Mouse (Mus musculus): ENCODE data around the gene Lamp3.
"Not testable (repeated sequence)": the region's sequence is repeated elsewhere in the genome, so short reads cannot be mapped to it uniquely, and the experiment has no call there.

The Lamp3 gene

GRCm38 (mm10) chr16:19706216-19706615 is at the start of gene Lamp3:
Lamp3 (minus strand) TSS chr16:19706375.
- no peak for DNase-seq

- DNase-seq, result no peak
These were observed 26.7 kb upstream of the Lamp3 start for GRCm38 (mm10) chr16:19732896-19733295.

GRCm38 (mm10) chr16:19724139-19724538 is 18.0 kb upstream of the Lamp3 start:
- peak in 1 of 2 experiments; percentile 6 for DNase-seq

- DNase-seq, result no peak
These were observed 14.8 kb upstream of the Lamp3 start for GRCm38 (mm10) chr16:19720959-19721358.

GRCm38 (mm10) chr16:19707381-19707780 is 1.2 kb upstream of the Lamp3 start:
- DNase-seq, result no peak

GRCm38 (mm10) chr16:19699207-19699606 is 7.0 kb downstream of the Lamp3 start:
- DNase-seq, result no peak

GRCm38 (mm10) chr16:19670768-19671357 is 35.3 kb downstream of the Lamp3 start:
- DNase-seq, result no peak

GRCm38 (mm10) chr16:19666312-19666711 is 39.9 kb downstream of the Lamp3 start:
- peak in 1 of 2 experiments; percentile 3 for DNase-seq

- DNase-seq, result no peak
These were observed 76.4 kb downstream of the Lamp3 start, which contains the start of gene Olfr171 for GRCm38 (mm10) chr16:19629816-19630215. Olfr171 (minus strand) TSS chr16:19629916.

GRCm38 (mm10) chr16:19611782-19612181 is 94.4 kb downstream of the Lamp3 start, which contains the start of gene Olfr170:
Olfr170 (minus strand) TSS chr16:19611882.
- not testable (repeated sequence) for DNase-seq
